Mouse (Mus musculus) hindbrain, embryonic 16.5 days (tissue): ENCODE data around the gene Olfr275. TPM values are rescaled to one million over a fixed set of nuclear protein-coding genes. Genes with fewer than 3 reads are reported as not detected.
A peak's percentile ranks its signal among the peaks of the same experiment; 100 is the strongest.
"Not testable (repeated sequence)": the region's sequence is repeated elsewhere in the genome, so short reads cannot be mapped to it uniquely, and the experiment has no call there.

Experiments used
- ATAC-seq: fragments of 200-750 bp; cut with Nextera tagmentation; 2 replicates; pipeline ENCODE4 v1.8.0; 2017; ENCODE audit warnings: moderate TSS enrichment, moderate library complexity
- H3K27ac ChIP-seq: fragments of 300-500 bp; sonication (generic); 2 replicates; pipeline ENCODE4 v1.5.1; 2014; ENCODE audit warnings: low read depth, mild to moderate bottlenecking, control low read depth, low read length, moderate library complexity
- H3K27me3 ChIP-seq: fragments of 300-500 bp; sonication (generic); replicated peaks from 2 replicates; pipeline ENCODE4 v1.6.1; 2014; ENCODE audit warnings: low read length; ENCODE audit not compliant: control insufficient read depth, insufficient read depth
- H3K36me3 ChIP-seq: fragments of 300-500 bp; sonication (generic); 2 replicates; pipeline ENCODE4 v1.6.1; 2014; ENCODE audit warnings: mild to moderate bottlenecking, low read length, moderate library complexity, mixed read lengths; ENCODE audit not compliant: control insufficient read depth, insufficient read depth
- H3K4me1 ChIP-seq: fragments of 300-500 bp; sonication (generic); 2 replicates; pipeline ENCODE4 v1.6.1; 2014; ENCODE audit warnings: low read depth, low read length; ENCODE audit not compliant: control insufficient read depth, insufficient read depth
- H3K4me2 ChIP-seq: fragments of 300-500 bp; sonication (generic); 2 replicates; pipeline ENCODE4 v1.6.1; 2014; ENCODE audit warnings: mild to moderate bottlenecking, low read length, control low read depth, moderate library complexity
- H3K4me3 ChIP-seq: fragments of 300-500 bp; sonication (generic); 2 replicates; pipeline ENCODE4 v1.5.1; 2014; ENCODE audit warnings: mild to moderate bottlenecking, low read length, control low read depth, moderate library complexity
- H3K9ac ChIP-seq: fragments of 300-500 bp; sonication (generic); 2 replicates; pipeline ENCODE4 v1.6.1; 2014; ENCODE audit warnings: low read depth, mild to moderate bottlenecking, control low read depth, low read length, moderate library complexity
- H3K9me3 ChIP-seq: fragments of 300-500 bp; sonication (generic); 2 replicates; pipeline ENCODE4 v1.6.1; 2014; ENCODE audit warnings: mild to moderate bottlenecking, low read length, moderate library complexity; ENCODE audit not compliant: control insufficient read depth
- WGBS: fragments of 180-500 bp; shearing (Covaris S2); extraction: QIAGEN DNeasy Blood & Tissue Kit; methylation state at CpG from one replicate; pipeline ENCODE4 v1.1.7; 2014; 5-methylcytosine and 5-hydroxymethylcytosine counted together
- polyA plus RNA-seq: library from polyadenylated mRNA; unstranded; fragments of >200 nt; fragmentation: Nextera tagmentation; extraction: Ambion mirVana; gene quantifications from 2 replicates; pipeline ENCODE4 v1.2.1, GENCODE M21; 2015

Gene Olfr275
- not detected in 2 replicates for polyA plus RNA-seq

DNA sequence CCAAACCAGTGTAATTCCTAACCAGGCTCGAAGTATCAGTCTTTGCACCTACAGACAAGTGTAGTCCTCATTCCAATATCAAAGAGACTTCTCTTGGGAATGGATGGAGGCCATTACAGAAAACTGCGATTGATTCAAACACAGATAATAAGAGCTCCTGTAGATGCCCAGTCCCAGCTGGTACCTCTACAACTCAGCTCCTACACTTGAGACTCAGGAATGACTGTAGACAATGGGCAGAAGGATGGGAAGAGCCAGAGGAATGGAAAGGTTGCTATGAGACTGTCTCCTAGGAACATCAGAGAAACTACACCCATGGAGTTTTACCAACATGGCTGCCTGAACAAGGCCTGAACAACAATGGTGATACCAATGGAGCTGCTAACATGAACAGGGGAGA is at the start of gene Olfr275:
Olfr275 (plus strand) TSS at position 301 of the 400 bp plus-strand sequence.
- Histone ChIP-seq H3K27me3 (no peaks in the 10 kb centered on the region), H3K27ac (no peak within 1 kb of the TSS), H3K4me1 (no peaks in the 10 kb centered on the region), H3K4me3 (no peak within 1 kb of the TSS), H3K4me2 (no peak within 1 kb of the TSS), H3K9ac (no peak within 1 kb of the TSS), H3K36me3 (no peaks in the 10 kb centered on the region), H3K9me3 (no peaks in the 10 kb centered on the region)
- no peak for ATAC-seq
- WGBS = 93% methylated on average over 2 of the region's 2 CpGs

DNA sequence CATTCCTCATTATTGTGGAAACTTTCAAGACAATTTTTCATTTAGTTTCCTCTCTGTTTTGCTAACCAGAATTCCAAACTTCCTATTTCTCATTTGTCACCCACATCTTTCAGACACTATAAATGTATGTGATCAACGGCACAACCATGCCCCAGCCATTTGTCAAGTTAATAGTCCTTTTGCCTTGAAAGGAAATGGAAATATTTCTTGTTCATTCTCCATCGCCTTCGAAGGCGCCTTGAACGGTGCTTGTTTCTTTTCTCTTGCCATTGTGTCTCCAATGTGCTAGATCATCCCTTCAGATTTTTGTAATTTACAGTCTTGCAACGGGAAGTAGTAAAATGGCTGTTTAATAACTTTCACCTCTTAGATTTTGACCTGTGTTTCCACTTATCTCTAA is 48.8 kb upstream of the Olfr275 start:
- no peaks in the 10 kb centered on the region for H3K27me3 ChIP-seq
- ATAC-seq = no peak
- H3K4me1 ChIP-seq = no peaks in the 10 kb centered on the region
- no peak overlapping the region for H3K4me2 ChIP-seq
- no peaks in the 10 kb centered on the region for H3K36me3 ChIP-seq
- no peaks in the 10 kb centered on the region for H3K9me3 ChIP-seq
- H3K9ac ChIP-seq = no peak overlapping the region
- H3K4me3 ChIP-seq = no peak overlapping the region
- no peak overlapping the region for H3K27ac ChIP-seq
- WGBS = 79% methylated on average over 6 of the region's 6 CpGs

DNA sequence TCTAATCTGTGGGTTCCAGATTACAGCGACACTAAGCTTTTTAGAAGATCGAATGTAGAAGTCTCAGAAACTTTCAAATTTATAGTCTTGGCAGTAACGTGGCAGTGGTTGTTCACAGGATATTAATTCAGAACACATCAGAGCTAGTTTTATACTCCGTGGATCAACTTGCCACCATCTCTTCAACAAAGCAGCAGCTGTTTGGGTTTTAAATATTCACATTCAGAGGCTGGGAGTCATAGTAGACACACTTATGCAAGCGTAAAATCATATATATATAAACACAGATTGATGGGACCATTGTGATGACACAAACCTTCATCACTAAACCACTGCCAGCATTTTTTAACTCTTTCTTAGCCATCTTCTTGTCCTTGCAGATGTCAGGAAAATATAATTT is 42.2 kb upstream of the Olfr275 start:
- 80% methylated on average over 5 of the region's 5 CpGs for WGBS
- Histone ChIP-seq H3K27me3 (no peaks in the 10 kb centered on the region), H3K4me2 (no peak overlapping the region), H3K36me3 (no peaks in the 10 kb centered on the region), H3K4me3 (no peak overlapping the region), H3K9me3 (no peaks in the 10 kb centered on the region), H3K9ac (no peak overlapping the region), H3K4me1 (no peaks in the 10 kb centered on the region), H3K27ac (no peak overlapping the region)
- no peak for ATAC-seq

DNA sequence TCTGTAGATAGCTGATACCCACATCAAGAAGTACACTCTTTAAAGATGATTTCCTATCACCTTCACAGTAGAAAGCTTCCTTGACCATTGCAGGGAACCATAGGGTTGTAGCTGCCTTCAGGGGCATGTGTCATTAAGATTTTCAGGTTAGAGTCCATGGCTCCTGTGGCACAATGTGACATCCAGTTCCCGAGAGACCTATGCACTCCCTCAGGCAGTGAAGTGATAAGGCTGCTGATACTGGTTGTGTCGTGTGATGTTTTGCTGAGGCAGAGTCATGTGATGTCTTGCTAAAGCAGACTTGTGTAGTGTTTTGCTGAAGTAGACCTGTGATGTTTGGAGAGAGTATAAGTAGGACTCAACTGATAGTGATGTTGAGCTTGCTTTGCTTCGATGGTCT is 14.4 kb upstream of the Olfr275 start:
- no peak overlapping the region for H3K4me2 ChIP-seq
- WGBS = 83% methylated on average over 3 of the region's 3 CpGs
- no peaks in the 10 kb centered on the region for H3K36me3 ChIP-seq
- no peaks in the 10 kb centered on the region for H3K4me1 ChIP-seq
- no peak for ATAC-seq
- H3K27me3 ChIP-seq = no peaks in the 10 kb centered on the region
- no peak overlapping the region for H3K4me3 ChIP-seq
- no peak overlapping the region for H3K9ac ChIP-seq
- H3K27ac ChIP-seq = no peak overlapping the region
- no peaks in the 10 kb centered on the region for H3K9me3 ChIP-seq

DNA sequence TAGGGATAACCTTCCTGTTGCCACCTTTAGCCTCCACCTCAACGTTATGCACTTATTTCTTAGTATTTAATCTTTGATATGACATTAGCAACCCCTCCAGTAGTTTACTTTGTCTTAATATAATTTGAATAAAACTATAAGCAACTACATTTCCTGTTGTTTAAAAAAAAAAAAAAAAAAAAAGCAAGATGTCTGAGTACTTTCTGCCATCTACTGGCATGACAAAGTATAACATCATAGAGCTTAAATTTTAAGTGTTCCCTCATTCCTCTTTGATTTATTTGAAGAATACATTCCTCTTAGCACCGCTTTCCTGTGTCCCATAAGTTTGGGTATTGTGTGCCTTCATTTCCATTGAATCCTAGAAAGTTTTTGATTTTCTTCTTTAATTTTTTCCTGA is 2.5 kb upstream of the Olfr275 start:
- Histone ChIP-seq H3K27me3 (no peaks in the 10 kb centered on the region), H3K4me1 (no peaks in the 10 kb centered on the region), H3K27ac (no peak overlapping the region), H3K4me3 (no peak overlapping the region), H3K9me3 (no peaks in the 10 kb centered on the region), H3K36me3 (no peaks in the 10 kb centered on the region), H3K9ac (no peak overlapping the region), H3K4me2 (no peak overlapping the region)
- WGBS = 36% methylated on average over 2 of the region's 2 CpGs
- ATAC-seq = no peak

DNA sequence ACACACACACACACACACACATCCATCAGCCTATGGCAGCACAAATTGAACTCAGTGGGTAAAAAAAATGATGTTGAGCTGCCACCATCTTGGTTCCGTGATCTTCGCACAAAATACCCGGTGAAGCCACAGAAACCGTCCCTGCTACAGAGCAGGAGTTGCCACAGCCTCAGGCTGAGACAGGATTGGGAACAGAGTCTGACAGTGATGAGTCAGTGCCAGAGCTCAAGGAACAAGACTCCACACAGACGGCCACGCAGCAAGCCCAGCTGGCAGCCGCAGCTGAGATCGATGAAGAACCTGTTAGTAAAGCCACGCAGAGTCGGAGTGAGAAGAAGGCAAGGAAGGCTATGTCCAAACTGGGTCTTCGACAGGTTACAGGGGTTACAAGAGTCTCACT is 7.0 kb downstream of the Olfr275 start:
- H3K9me3 ChIP-seq = no peaks in the 10 kb centered on the region
- no peak for ATAC-seq
- no peaks in the 10 kb centered on the region for H3K36me3 ChIP-seq
- no peaks in the 10 kb centered on the region for H3K4me1 ChIP-seq
- no peaks in the 10 kb centered on the region for H3K27me3 ChIP-seq
- no peak overlapping the region for H3K9ac ChIP-seq
- no peak overlapping the region for H3K4me3 ChIP-seq
- H3K27ac ChIP-seq = no peak overlapping the region
- WGBS = 94% methylated on average over 11 of the region's 11 CpGs
- no peak overlapping the region for H3K4me2 ChIP-seq

DNA sequence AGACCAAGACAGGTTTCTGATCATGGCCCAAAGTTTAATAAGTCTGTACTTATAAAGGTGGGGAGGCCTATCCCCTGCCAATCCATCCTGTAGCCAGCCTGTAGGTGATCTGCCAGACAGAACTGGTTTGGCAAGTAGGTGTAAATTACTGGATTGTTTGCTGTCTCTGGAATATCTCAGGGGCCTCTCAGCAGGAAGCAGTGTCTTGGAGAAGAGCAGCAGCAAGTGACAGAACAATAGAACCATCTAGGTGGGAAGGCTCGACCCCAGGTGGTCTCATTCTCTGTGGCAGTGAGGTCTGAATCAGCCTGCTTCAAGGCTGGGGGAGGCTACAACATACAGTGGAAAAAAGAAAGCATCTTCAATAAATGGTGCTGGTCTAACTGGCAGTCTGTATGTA is 31.0 kb downstream of the Olfr275 start:
- H3K9me3 ChIP-seq, H3K4me1 ChIP-seq, ATAC-seq, H3K4me2 ChIP-seq, H3K9ac ChIP-seq, H3K27me3 ChIP-seq, H3K36me3 ChIP-seq, H3K27ac ChIP-seq, H3K4me3 ChIP-seq: not testable (repeated sequence)
- WGBS = 41% methylated on average over 1 of the region's 1 CpGs

DNA sequence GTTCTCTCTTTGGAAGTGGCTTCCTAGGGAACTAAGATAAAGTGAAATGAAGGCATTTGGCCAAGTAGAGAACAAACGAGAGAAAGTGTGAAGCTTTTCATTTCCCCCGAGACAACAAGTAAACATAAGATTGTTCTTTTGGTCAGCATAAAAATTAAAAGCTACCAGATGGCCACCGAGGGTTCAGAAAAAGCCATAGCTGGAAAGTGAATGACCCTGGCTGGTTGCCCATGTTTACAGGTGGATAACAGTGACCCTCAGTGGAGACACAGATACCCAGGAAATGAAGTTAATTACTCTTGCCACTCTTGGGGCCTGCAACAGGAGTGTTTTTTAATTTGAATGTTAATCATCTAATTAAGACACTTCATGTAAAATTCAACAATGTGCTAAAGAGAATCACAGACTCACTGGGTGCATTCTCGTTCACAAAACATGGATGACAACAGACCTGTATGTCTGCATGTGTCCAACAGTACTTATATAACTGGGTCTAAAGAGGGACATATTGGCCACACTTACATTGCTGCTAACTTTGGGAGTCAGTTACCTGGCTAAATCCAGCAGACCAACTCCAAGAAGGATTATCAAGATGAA is 34.7 kb downstream of the Olfr275 start:
- peak; percentile 74 for ATAC-seq
- H3K4me2 ChIP-seq = no peak overlapping the region
- H3K9ac ChIP-seq = no peak overlapping the region
- H3K4me3 ChIP-seq = no peak overlapping the region
- H3K9me3 ChIP-seq = no peaks in the 10 kb centered on the region
- no peaks in the 10 kb centered on the region for H3K4me1 ChIP-seq
- no peaks in the 10 kb centered on the region for H3K27me3 ChIP-seq
- H3K36me3 ChIP-seq = no peaks in the 10 kb centered on the region
- 43% methylated on average over 4 of the region's 4 CpGs for WGBS
- no peak overlapping the region for H3K27ac ChIP-seq

DNA sequence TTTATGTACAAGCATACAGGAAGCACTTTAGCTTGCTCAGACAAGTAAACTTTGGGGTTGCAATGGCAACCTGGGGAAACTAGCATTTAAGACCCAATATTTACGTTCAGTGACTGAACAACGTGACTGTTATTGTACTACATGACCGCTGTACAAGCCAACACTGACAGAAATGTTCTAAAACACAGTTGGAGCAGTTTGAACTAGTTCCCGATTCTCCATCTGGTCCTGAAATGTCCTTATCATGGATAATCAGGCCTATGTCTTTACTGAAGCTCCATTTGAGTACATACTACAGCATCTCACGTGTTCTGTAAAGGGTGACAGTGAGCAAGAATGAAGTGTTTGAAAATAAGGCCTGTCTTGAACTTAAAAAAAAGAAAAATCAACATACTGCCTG is 35.3 kb downstream of the Olfr275 start:
- no peak overlapping the region for H3K9ac ChIP-seq
- 71% methylated on average over 5 of the region's 5 CpGs for WGBS
- no peak overlapping the region for H3K27ac ChIP-seq
- H3K4me3 ChIP-seq = no peak overlapping the region
- H3K36me3 ChIP-seq = no peaks in the 10 kb centered on the region
- H3K4me1 ChIP-seq = no peaks in the 10 kb centered on the region
- H3K9me3 ChIP-seq = no peaks in the 10 kb centered on the region
- no peak overlapping the region for H3K4me2 ChIP-seq
- ATAC-seq = no peak
- no peaks in the 10 kb centered on the region for H3K27me3 ChIP-seq

DNA sequence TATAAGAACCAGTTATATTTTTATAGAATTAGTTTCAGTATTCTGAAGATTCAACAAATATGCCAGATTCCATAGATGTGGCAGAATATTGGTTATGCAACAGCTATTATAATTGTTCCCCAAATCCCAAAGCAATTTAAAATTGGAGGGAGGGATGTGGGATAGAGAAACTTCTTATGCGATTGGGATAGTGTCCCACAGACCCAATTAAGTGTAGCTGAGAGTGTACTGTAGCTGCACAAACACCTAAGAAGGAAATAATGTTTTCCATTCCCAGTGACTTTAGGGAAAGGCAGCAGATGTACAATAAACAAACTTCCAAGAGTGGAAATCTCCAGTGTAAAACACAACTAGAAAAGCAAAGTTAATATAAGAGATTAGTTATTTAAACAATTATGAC is 44.7 kb downstream of the Olfr275 start, which contains the start of gene Olfr273:
Olfr273 (minus strand) TSS at position 101 of the 400 bp plus-strand sequence.
- no peak within 1 kb of the TSS for H3K4me3 ChIP-seq
- no peaks in the 10 kb centered on the region for H3K4me1 ChIP-seq
- WGBS = 65% methylated on average over 1 of the region's 1 CpGs
- no peak within 1 kb of the TSS for H3K27ac ChIP-seq
- no peak for ATAC-seq
- H3K27me3 ChIP-seq = no peaks in the 10 kb centered on the region
- H3K36me3 ChIP-seq = no peaks in the 10 kb centered on the region
- H3K9ac ChIP-seq = no peak within 1 kb of the TSS
- no peaks in the 10 kb centered on the region for H3K9me3 ChIP-seq
- H3K4me2 ChIP-seq = no peak within 1 kb of the TSS
